Mouse (Mus musculus) WW6 (cell line): Measurements from ENCODE around the gene Sgpp2.
A peak's percentile ranks its signal among the peaks of the same experiment; 100 is the strongest.

Source experiments
- DNase-seq: peaks from one replicate; pipeline ENCODE4 v3.0.0-alpha.2; 2013; ENCODE audit warnings: low read depth, low spot score

Gene Sgpp2

DNA sequence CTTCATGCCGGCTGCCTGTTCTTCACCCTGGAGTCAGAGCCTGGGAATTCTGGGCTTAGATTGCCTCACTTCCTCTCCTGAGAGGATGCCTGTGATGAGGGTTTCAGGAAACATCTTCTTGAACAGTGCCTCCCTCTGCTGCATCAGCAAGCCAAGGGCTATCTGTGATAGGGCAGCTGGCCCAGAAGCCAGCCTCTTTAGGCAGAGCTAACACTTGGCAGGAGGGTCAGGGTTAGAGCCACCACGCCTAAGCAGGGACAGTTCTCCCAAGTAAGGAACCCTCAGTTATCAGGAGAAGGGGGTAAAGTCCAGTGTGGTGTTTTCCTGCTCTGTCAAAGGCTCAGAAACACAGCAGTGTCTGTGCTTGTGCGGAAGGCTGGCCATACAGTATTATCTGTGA lies 89.6 kb downstream of the Sgpp2 start:
- DNase-seq, result no peak

DNA sequence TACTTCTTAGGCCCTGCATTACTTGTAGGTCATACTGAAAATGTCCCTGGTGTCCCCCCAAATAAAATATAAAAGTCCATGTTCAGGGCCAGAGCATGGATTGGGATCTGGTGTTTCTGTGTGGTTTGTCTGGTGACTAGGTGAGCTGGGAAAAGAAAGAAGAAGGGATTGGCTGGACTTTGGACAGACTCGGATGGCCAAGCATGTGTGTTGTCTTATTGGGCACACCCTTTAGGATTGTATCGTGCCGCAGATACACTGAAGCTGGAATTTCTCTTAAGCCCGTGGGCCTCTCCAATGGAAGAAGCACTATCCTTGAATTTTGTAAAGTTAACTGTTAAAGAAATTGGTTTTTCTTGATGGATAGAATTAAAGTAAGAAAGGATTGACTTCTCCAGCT lies 91.3 kb downstream of the Sgpp2 start:
- DNase-seq, result no peak

DNA sequence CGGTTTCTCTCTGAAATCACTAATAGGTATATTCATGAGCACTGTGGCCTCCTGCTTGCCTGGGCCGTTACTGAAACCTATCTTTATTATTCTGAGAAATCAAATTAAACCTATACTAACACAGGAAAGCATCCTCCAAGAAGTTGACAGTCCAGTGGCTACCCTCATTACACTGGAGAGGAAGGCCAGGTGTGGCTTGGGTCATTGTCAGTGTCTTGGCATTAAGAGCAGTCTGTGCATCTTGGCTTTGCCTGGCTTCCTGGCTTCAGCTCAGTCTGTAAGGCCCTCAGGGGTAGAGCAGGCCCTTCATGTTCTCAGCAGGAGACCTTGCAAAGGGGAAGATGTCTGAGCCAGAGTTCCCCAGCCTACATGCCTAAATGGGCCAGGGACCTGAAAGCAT lies 99.3 kb downstream of the Sgpp2 start:
- DNase-seq, result no peak

DNA sequence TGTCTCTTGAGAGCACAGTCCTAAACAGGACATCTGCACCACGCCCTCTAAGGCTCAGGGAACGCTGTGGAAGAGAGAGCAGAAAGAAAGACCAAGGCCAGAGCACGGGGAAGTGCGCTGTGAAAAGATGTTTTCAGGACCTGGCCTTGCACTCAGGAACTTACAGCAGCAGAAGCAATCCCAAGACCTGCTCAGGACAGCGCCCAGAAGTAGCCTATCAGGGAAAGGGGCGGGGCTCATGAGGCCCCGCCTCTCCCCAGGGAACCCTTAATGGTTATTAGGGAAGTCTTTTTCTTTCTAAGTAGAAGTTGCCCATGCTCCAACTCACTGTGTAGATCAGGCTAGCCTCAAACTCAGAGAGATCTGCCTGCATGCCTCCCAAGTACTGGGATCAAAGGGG lies 102.5 kb downstream of the Sgpp2 start:
- DNase-seq, result peak; percentile 31

DNA sequence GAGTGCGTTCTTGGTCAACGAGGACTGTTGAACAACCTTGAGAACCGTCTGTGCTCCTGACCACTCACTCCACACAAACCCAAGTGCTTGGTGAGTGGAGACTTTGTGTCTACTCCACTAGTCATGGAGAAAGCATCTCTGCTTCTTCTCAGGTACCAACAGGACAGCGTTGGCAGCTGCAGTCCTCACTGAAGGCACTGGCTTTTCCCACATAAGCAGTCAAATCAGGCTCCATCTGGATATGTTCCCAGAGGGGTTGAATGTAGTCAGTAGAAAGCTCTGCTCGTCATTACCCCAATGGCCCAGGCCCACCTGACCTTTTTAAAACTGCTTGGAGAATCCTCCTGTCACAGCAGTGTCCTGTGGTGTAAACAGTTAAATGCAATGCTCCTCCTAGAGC lies 104.3 kb downstream of the Sgpp2 start:
- no peak for DNase-seq

DNA sequence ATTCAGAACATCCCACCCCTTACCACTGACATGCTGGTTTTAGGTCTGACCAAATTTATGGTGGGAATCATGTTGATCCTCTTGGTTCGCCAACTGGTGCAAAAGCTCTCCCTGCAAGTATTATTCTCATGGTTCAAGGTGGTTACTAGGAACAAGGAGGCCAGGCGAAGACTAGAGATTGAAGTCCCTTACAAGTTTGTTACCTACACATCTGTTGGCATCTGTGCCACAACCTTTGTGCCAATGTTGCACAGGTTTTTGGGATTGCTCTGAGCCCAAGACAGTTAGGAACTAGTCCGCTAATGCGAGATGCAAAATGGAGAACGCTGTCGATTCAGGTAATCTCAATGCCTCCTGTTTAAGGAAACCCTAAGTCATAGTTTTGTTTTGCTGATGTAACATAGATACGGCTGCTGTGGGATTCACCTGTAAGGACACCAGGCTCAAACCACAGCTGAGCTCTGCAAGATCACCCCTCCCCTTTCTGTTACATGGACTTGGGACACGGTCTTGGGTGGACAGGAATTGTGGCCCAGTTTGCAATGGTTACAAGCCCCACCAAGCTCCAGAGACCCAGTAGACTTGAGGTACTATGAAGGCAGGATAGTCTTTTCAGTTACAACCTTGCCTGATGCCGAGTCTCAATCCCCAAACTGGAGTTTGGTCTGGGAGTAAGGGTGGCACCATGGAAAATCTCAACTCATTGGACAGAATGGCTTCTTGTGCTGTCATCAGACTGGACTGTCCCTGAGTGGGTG lies 107.2 kb downstream of the Sgpp2 start:
- DNase-seq, result no peak

DNA sequence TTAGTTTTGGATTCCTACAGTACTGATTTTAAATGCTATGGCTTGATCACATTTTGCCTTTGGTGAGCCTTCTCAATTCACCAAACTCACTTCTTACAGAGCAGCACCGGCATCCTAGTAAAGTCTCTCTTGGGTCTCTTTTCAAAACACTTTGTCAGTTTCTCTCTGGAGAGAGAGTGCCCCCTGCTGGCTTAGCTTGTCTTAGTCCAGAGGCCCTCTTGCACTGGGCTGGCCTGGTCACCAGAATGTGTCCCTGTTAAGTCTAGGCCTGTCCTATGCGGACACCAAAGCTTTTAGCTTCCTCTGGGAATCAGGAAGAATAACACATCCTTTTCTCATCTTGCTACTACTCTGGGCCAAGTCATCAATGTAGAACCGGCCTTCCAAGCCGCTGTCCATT lies 109.4 kb downstream of the Sgpp2 start:
- DNase-seq, result no peak

DNA sequence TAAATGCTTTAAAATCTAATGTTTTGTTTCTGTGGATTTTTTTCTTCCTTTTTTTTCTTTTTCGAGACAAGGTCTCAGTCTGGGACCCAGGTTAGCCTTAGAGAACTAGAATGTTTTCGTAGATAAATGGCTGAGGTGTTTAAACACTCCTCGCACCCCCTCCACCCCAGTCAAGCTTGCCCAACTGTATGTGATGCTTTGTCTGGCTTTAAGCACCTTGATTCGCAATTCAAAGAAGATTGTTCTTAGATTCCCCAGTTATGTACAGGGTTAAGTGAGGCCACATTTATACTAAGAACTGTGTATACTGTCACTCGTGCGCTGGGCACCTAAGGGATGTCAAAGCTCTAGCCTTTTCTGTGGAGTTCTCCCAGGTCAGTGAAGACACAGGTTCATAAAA lies 110.1 kb downstream of the Sgpp2 start:
- DNase-seq, result no peak

DNA sequence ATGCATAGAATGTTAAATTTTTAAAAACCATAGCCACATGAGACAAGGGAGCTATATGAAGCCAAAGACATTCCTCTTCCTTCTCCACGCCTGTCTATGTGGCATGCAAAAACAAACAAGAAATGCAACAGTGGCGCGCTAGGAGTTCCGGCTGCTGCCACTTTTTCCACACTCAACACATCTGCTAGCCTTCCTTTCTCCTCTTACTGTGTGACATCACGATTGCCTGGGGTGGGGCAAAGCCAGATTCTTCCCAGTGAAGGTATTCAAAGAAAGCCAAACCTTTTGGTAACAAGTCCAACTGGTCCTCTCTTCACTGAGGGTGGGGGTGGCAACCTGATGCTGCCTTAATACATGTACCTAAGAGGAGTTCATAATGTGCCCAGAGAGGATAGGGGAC lies 111.6 kb downstream of the Sgpp2 start:
- DNase-seq, result no peak

DNA sequence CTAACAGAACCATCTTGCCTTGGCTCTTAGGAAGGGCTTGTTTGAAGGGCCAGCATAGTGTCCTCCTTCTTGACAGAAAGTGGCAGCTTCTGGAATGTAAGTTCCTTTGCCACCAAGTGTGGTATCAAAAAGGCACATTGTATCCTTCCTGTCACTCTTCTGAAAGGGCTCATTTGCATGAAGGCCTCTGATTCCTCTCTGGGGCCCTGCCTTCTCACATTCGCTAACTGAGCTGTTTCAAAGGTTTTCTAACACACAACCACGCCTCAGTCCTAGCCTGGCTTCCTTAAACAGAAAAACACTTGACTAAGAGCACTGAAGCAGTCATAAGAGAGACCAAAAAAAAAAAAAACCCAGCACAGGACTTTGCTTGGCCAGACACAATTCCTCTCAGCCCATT lies 112.4 kb downstream of the Sgpp2 start:
- no peak for DNase-seq

DNA sequence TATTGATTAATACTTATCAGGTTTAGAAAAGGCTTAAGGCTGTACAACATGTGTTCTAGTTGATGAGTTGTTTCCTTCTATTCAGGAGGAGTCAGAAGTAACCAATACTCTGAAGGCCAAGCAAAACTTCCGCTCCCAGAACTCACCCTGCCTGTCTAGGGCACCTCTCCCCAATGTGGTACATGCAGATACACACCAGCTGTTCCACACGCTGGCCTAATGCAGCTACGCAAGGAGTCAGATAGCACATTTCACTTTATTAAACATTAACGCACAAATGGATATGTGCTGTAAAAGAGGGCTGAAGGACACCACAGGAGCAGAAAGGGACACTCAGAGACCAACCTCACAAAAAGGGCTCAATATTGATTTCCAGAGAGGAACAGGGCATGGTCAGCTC lies 114.7 kb downstream of the Sgpp2 start:
- DNase-seq, result no peak

DNA sequence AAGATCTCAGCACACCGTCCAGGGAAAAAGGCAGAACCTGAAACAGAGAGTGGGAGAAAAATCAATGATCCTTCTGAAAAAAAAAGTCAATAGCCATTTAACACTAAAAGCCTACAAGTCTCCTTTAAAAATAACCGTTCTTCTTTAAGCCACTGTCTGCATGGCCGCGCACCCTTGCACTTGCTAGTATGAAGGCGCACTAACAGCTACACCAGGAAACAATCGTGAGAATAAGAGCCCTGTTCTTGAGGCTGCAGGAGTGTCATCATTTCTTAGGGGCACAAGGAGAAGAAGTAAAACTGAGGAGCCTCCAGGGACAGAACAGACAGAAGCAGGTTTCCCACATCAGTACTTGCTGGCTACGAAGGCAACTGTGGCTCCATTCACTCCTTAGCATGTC lies 115.2 kb downstream of the Sgpp2 start:
- no peak for DNase-seq

DNA sequence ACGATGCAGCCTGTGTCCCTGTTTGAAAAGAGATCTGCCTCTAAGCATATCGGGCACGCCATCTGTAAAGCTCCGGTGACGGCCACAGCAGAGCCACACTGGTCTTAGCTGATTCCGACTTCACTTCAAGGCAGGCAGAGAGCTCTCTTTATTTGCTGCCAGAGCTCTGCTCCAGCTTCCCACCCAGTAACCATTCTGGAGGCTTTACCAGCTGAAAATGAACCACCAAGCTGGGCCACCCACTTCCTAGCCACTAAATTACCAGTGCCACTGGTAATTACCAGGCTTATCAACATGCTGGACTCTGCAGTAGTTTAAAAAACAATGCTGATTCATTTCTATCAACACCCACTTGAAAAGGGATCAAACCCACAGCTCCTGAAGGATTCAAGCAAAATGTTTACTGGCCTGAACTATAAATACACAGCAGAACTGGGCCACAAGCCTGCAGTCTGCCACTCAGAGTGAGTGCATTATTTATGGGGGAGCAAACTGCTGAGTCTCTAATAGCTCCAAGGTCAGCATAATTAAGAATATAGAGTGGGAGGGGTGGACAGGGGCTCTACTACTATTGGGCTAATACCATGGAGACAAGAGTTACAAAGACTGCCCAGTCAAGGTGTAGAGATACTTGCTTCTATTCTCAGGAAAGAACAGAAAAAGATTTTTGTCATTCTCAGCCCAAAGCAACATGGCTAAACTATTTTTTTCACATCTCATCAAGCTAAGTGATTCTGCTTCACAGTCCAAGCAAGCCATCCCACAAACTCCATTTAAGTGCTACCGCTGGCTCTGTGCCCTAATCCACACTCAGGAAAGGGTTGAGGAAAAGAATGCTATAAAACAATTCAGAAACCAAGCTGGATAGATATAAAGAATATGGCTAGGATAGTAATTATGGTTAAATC lies 115.9 kb downstream of the Sgpp2 start:
- no peak for DNase-seq

DNA sequence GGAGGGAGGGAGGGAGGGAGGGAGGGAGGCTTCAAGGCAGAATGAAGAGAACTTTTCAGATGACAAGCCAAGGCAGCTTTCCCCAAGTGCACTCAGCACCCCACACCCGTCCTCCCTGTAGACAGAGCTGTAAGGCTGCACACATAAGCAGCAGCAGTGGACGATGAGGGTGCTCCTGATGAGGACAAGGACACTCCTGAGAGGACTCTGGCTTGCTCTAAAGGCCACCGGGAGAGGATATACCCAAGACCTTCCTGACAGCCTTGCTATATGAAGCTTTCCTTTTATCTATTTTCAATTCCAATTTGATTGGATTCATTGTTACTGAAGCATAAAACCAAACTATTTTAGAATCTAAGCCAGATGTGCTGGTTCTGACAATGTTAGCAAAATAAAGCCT lies 116.7 kb downstream of the Sgpp2 start:
- no peak for DNase-seq

DNA sequence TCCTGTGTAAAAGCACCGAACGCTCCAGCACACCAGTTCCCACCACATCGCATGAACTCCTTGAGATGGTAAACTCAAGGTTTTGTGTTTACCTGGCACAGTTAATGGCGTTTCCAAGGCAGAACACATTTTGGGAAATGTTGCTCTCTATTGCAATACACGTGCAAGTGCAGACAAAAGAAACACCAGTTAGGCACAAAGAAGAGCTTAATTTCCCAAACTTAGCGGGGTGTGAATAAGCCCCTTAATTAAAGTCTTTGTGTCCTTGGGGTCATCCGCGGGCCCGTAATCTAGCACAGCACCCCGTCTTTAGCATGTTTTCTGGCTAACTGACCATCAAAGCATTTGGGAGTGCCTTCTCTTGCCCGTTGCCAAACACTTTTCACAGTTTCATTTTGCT lies 118.7 kb downstream of the Sgpp2 start:
- no peak for DNase-seq

DNA sequence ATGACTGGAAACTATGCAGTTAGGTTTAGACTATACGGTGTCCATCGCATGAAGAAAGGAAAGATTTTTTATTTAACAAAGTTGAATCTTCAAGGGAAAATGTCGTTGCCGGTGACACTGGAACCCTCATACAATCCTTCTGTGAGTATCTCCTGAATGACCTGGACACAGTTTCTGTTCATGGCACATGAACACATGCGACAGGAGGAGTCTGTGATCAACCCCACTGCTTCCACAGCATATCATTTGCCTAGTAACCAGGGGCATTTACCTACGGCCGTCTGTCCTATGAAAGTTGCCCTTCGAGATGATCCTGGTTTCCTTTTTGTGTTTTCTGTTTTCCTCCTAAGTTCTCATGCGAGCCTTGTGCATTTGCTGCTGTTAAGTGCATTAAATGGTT lies 123.3 kb downstream of the Sgpp2 start:
- DNase-seq, result no peak

DNA sequence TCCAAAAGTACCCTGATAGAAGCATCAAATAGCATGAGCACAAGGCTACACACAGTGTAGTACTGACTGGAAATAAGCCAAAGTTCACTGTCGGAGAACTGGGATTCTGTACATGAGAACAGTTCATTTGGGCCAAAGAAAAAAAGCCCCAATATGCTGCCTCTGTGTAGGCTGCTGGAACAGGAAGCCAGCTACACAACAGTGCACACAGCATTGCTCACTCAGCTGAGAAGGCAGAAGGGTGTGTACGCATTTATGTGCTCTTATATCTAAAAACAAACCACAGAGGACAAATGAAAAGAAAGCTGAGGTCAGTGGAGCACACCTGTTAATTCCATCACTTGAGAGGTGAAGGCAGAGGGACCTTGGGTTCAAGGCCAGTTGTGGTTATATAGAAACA lies 125.8 kb downstream of the Sgpp2 start:
- DNase-seq, result no peak

DNA sequence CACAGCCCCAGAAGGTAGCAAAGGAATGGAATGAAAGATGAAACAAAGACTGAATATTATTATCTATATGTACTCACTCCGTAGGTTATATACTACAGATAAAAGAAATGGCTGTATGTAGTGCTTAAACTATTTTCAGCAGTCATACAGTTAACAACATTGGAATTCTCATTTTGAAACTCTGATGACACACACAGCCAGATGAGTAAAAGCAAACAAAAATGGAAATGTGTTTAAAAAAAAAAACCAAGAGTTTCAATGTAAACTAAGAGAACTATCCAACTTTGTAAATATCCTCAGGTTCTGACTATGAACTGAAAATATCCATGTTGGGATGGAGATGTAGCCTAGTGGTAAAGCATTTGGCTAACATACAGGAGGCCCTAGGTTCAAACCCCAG lies 126.3 kb downstream of the Sgpp2 start:
- DNase-seq, result no peak

DNA sequence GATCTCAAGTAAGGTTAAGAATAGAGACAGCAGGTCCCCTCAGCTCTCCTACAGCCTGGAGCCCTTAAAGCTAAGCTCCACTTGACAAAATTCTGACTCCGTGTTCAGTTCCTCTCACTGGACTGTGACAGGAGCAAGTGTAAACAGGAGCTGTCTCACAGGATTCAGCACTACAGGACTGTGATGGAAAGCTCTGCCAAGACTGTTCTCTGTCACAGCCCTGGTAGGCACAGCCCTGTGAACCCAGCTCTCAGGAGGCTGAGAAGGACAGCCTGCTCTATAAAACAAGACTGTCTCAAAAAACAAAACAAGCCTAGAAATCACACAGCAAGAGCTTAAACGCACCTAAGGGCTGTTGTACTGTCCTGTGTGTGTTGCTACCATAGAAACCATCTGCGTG lies 127.0 kb downstream of the Sgpp2 start:
- no peak for DNase-seq

DNA sequence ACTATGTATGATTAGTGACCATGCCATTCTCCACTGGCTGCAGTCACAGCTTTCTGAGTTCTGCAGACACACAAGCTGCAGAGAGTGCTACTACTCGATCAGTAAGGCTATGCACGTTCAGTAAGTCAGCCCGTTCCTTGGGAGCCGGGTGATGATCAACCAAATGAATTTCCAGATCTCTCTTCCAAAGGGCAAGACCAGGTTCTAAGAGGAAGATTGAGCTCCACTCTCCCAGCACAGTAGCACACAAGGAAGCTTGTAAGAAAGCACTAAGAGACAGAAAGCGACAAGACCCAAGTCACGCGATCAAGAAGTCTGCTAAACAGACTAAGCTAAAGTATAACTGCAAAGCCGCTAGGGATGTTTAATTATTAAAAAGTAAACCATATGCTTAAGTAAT lies 130.6 kb downstream of the Sgpp2 start:
- DNase-seq, result no peak

DNA sequence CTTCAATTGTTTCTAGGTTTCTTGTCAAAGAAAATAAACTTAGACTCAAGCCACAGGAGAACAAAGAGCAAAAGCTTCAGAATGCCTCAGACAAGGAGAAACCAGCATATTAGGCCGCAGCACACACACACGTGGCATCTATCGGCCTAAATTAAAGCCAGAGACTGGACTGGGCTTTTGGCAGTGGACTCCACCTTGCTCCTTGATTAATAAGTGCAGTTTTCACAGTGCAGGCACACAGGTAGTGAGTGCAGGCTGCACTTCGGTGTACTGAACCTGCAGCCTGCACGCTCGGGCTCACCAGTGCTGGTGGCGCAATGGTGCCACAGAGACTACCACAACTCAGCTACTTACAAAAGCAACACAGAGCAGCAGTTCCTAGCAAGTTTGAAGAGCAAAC lies 132.9 kb downstream of the Sgpp2 start:
- no peak for DNase-seq

DNA sequence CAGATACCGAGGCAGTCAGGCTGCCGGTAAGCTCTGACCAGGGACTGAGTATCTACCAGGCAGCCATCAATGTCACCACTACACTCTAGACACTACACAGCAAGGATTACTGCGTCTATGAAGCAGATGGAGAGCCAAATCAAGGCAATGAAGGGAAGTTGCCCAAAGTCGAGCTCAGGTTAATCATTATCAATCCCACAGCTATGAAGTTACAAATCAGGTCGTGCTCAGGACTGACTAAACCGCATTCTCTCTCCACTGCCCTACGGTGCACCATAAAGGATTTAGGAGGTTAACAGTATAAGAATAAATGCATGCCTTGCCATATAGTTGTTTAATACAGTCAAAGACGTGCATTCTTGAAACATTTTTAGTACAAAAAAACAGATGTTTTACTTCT lies 136.1 kb downstream of the Sgpp2 start:
- no peak for DNase-seq

DNA sequence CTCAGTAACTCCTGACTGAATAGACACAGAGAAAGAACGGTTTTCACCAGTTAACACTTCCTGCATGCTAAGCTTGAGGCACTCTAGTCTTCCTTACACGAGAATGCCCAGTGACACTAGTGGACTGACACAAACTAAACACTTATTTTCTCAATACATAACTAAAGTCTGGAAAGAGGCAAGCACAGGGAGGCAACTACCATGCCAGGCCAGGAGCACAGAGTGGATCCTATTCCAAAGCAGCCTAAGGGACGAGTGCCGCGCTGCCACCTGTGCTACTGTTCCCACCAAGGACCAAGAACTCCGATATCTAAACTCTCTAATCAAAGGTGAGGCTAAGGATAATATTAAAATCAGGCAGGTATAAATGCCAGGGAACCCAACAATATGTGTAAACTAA lies 136.6 kb downstream of the Sgpp2 start:
- DNase-seq, result no peak
